Mouse (Mus musculus) embryonic fibroblast, embryonic 13.5 days (primary cell): ENCODE data around the gene Exoc6b.

Experiments
- CTCF ChIP-seq: IDR thresholded peaks from 2 replicates; pipeline ENCODE4 v1.5.1; 2011; ENCODE audit warnings: mild to moderate bottlenecking, control low read depth, low read length, moderate library complexity, borderline replicate concordance; ENCODE audit not compliant: insufficient read depth
- POLR2A ChIP-seq: IDR thresholded peaks from 2 replicates; pipeline ENCODE4 v1.6.1; 2011; ENCODE audit warnings: low read depth, mild to moderate bottlenecking, control low read depth, low read length, moderate library complexity

- TF ChIP-seq POLR2A (no peak), CTCF (no peak)
These were observed 317.9 kb downstream of the Exoc6b start for GRCm38 (mm10) chr6:84751409-84751808.
